Mouse (Mus musculus) hindbrain, postnatal 0 days (tissue): Measurements from ENCODE around the gene Antxrl. TPM values are rescaled to one million over a fixed set of nuclear protein-coding genes. Genes with fewer than 3 reads are reported as not detected.

Experiments used
- ATAC-seq: fragments of 200-750 bp; cut with Nextera tagmentation; 2 replicates; pipeline ENCODE4 v1.8.0; 2017; ENCODE audit warnings: mild to moderate bottlenecking, moderate TSS enrichment, moderate library complexity
- DNase-seq: peaks from one replicate; pipeline ENCODE4 v3.0.0-alpha.2; 2015; ENCODE audit warnings: low spot score
- H3K27ac ChIP-seq: fragments of 300-500 bp; sonication (generic); 2 replicates; pipeline ENCODE4 v1.5.1; 2014; ENCODE audit warnings: mild to moderate bottlenecking
- H3K27me3 ChIP-seq: fragments of 300-500 bp; sonication (generic); 2 replicates; pipeline ENCODE4 v1.6.1; 2014; ENCODE audit warnings: low read length, mixed read lengths; ENCODE audit not compliant: insufficient read depth
- H3K36me3 ChIP-seq: fragments of 300-500 bp; sonication (generic); 2 replicates; pipeline ENCODE4 v1.6.1; 2014; ENCODE audit warnings: low read length, mixed read lengths; ENCODE audit not compliant: insufficient read depth
- H3K4me1 ChIP-seq: fragments of 300-500 bp; sonication (generic); 2 replicates; pipeline ENCODE4 v1.6.1; 2014; ENCODE audit warnings: antibody characterized with exemption, low read length, mixed read lengths; ENCODE audit not compliant: insufficient read depth
- H3K4me2 ChIP-seq: fragments of 300-500 bp; sonication (generic); 2 replicates; pipeline ENCODE4 v1.6.1; 2014; ENCODE audit warnings: low read depth, mild to moderate bottlenecking, low read length, moderate library complexity, mixed read lengths
- H3K4me3 ChIP-seq: fragments of 300-500 bp; sonication (generic); 2 replicates; pipeline ENCODE4 v1.5.1; 2014; ENCODE audit warnings: low read length
- H3K9ac ChIP-seq: fragments of 300-500 bp; sonication (generic); replicated peaks from 2 replicates; pipeline ENCODE4 v1.6.1; 2014; ENCODE audit warnings: mild to moderate bottlenecking, low read length, moderate library complexity, mixed read lengths
- H3K9me3 ChIP-seq: fragments of 300-500 bp; sonication (generic); 2 replicates; pipeline ENCODE4 v1.6.1; 2016; ENCODE audit warnings: low read length, mixed read lengths
- CTCF ChIP-seq: IDR thresholded peaks from 2 replicates; pipeline ENCODE4 v1.5.1; 2016; ENCODE audit warnings: antibody characterized with exemption, control low read depth, low read depth
- WGBS: fragments of 180-500 bp; shearing (Covaris S2); extraction: QIAGEN DNeasy Blood & Tissue Kit; methylation state at CpG from one replicate; pipeline ENCODE4 v1.1.7; 2014; 5-methylcytosine and 5-hydroxymethylcytosine counted together
- polyA plus RNA-seq: library from polyadenylated mRNA; unstranded; fragments of >200 nt; fragmentation: Nextera tagmentation; extraction: Ambion mirVana; gene quantifications from 2 replicates; pipeline ENCODE4 v1.2.1, GENCODE M21; 2015
- total RNA-seq: library from RNA; depleted of rRNA; stranded (reverse); fragments of >200 nt; gene quantifications from 2 replicates; pipeline ENCODE4 v1.2.3, GENCODE M21; 2014

The Antxrl gene
- total and polyA plus RNA-seq, 2 experiments from 2014 or later = not detected

- ATAC-seq (no peak), DNase-seq (no peak)
- no peaks in the 10 kb centered on the region for H3K4me1 ChIP-seq
- no peak within 1 kb of the TSS for H3K27ac ChIP-seq
- H3K9ac ChIP-seq = no peak within 1 kb of the TSS
- WGBS = 79% methylated on average over 5 of the region's 5 CpGs
- H3K27me3 ChIP-seq = no peaks in the 10 kb centered on the region
- H3K4me2 ChIP-seq = no peak within 1 kb of the TSS
- TF ChIP-seq CTCF = no peak
- no peaks in the 10 kb centered on the region for H3K9me3 ChIP-seq
- H3K36me3 ChIP-seq = no peaks in the 10 kb centered on the region
- no peak within 1 kb of the TSS for H3K4me3 ChIP-seq
Observed at GRCm38 (mm10) chr14:34102601-34103000, 50.1 kb downstream of the Antxrl start, which contains the start of gene A630023A22Rik. A630023A22Rik (minus strand) TSS chr14:34102754.

- Histone ChIP-seq H3K4me2 (no peak overlapping the region), H3K9ac (no peak overlapping the region), H3K4me3 (no peak overlapping the region), H3K4me1 (no peaks in the 10 kb centered on the region), H3K27me3 (no peaks in the 10 kb centered on the region), H3K36me3 (no peaks in the 10 kb centered on the region), H3K27ac (no peak overlapping the region), H3K9me3 (no peaks in the 10 kb centered on the region)
- WGBS = 91% methylated on average over 3 of the region's 3 CpGs
- no peak for TF ChIP-seq CTCF
- ATAC-seq (no peak), DNase-seq (no peak)
Observed at GRCm38 (mm10) chr14:34103855-34104254, 51.3 kb downstream of the Antxrl start.

- ATAC-seq = peak; percentile 70; the same call in 1 of the 2 replicates
Observed at GRCm38 (mm10) chr14:34104892-34105291, 52.4 kb downstream of the Antxrl start.

GRCm38 (mm10) chr14:34106389-34107062, 54.0 kb downstream of the Antxrl start:
- no peak overlapping the region for H3K27ac ChIP-seq
- no peaks in the 10 kb centered on the region for H3K36me3 ChIP-seq
- no peak for ATAC-seq
- H3K4me3 ChIP-seq = no peak overlapping the region
- no peaks in the 10 kb centered on the region for H3K9me3 ChIP-seq
- no peaks in the 10 kb centered on the region for H3K27me3 ChIP-seq
- DNase-seq = peak; percentile 42
- WGBS = 65% methylated on average over 11 of the region's 12 CpGs
- peak; percentile 69 for TF ChIP-seq CTCF
- no peak overlapping the region for H3K9ac ChIP-seq
- no peaks in the 10 kb centered on the region for H3K4me1 ChIP-seq
- H3K4me2 ChIP-seq = no peak overlapping the region

More at GRCm38 (mm10) chr14:34104892-34105291, 52.4 kb downstream of the Antxrl start:
- no peak overlapping the region for H3K4me2 ChIP-seq
- 23% methylated on average over 8 of the region's 8 CpGs for WGBS
- H3K27me3 ChIP-seq = no peaks in the 10 kb centered on the region
- no peak overlapping the region for H3K27ac ChIP-seq
- H3K9me3 ChIP-seq = no peaks in the 10 kb centered on the region
- no peak overlapping the region for H3K9ac ChIP-seq
- no peaks in the 10 kb centered on the region for H3K4me1 ChIP-seq
- H3K4me3 ChIP-seq = no peak overlapping the region
- peak; percentile 76 for DNase-seq
- no peaks in the 10 kb centered on the region for H3K36me3 ChIP-seq
- TF ChIP-seq CTCF = peak; percentile 77

GRCm38 (mm10) chr14:34107594-34107993, 55.1 kb downstream of the Antxrl start:
- Histone ChIP-seq H3K4me3 (no peak overlapping the region), H3K9ac (no peak overlapping the region), H3K4me1 (no peaks in the 10 kb centered on the region), H3K9me3 (no peaks in the 10 kb centered on the region), H3K36me3 (no peaks in the 10 kb centered on the region), H3K4me2 (no peak overlapping the region), H3K27ac (no peak overlapping the region), H3K27me3 (no peaks in the 10 kb centered on the region)
- WGBS = 78% methylated on average over 4 of the region's 4 CpGs
- ATAC-seq (no peak), DNase-seq (no peak)
- TF ChIP-seq CTCF = no peak

GRCm38 (mm10) chr14:34114311-34114710, 61.8 kb downstream of the Antxrl start:
- H3K36me3 ChIP-seq = no peaks in the 10 kb centered on the region
- DNase-seq (no peak), ATAC-seq (no peak)
- no peaks in the 10 kb centered on the region for H3K4me1 ChIP-seq
- 82% methylated on average over 4 of the region's 4 CpGs for WGBS
- no peak for TF ChIP-seq CTCF
- H3K9ac ChIP-seq = no peak overlapping the region
- H3K9me3 ChIP-seq = no peaks in the 10 kb centered on the region
- no peak overlapping the region for H3K4me2 ChIP-seq
- H3K27me3 ChIP-seq = no peaks in the 10 kb centered on the region
- no peak overlapping the region for H3K4me3 ChIP-seq
- H3K27ac ChIP-seq = no peak overlapping the region

DNA sequence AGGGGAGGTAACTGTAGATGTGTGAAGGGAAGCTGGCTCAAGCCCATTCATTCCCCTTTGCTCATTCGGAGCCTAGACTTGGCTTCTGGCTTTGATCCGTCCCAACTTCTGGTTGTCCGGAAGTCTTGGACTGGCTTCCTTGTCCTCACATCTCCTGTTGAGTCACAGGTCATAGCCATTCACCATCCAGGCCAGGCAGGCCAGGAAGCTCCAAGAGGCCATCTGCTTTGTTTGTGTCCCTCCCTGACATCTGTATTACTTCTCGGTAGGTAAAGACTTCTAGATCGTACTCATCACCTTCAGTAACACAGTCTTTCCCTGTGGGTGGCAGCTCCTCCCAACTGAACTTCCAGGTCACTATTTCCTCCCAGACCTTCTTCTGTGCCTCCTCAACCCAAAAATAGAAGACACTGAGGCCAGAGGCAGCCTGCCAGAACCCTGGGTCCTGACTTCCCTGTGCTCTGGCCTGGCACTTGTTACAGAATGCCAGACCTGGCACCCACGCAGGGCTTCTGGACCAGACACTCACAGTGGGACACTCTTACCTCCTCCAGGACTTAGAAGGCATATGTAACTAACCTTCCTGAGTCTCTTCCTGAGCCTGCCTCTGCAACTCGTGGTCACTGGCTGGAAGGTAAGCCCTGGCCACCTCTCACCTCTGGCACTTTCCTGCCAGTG, 66.7 kb downstream of the Antxrl start:
- Histone ChIP-seq H3K9me3 (no peaks in the 10 kb centered on the region), H3K27me3 (no peaks in the 10 kb centered on the region; the same call in 1 of the 2 replicates), H3K4me3 (no peak overlapping the region), H3K9ac (no peak overlapping the region), H3K27ac (no peak overlapping the region), H3K4me2 (no peak overlapping the region), H3K4me1 (no peaks in the 10 kb centered on the region), H3K36me3 (no peaks in the 10 kb centered on the region)
- no peak for DNase-seq
- 65% methylated on average over 7 of the region's 7 CpGs for WGBS
- no peak for ATAC-seq
- TF ChIP-seq CTCF = no peak
